Mouse (Mus musculus) heart, embryonic 13.5 days (tissue): ENCODE results near the gene Tbc1d1. TPM values are rescaled to one million over a fixed set of nuclear protein-coding genes. Genes with fewer than 3 reads are reported as not detected.

ENCODE experiments used
- ATAC-seq: fragments of 200-750 bp; cut with Nextera tagmentation; 2 replicates; pipeline ENCODE4 v1.8.0; 2017; ENCODE audit warnings: moderate TSS enrichment; ENCODE audit not compliant: insufficient number of reproducible peaks, low FRiP score, low TSS enrichment; ENCODE audit errors: extremely low read depth
- H3K27ac ChIP-seq: fragments of 300-500 bp; sonication (generic); replicated peaks from 2 replicates; pipeline ENCODE4 v1.5.1; 2015; ENCODE audit warnings: moderate library complexity, mild to moderate bottlenecking, inconsistent platforms
- H3K27me3 ChIP-seq: fragments of 300-500 bp; sonication (generic); replicated peaks from 2 replicates; pipeline ENCODE4 v1.6.1; 2015; ENCODE audit warnings: mild to moderate bottlenecking, inconsistent platforms
- H3K36me3 ChIP-seq: fragments of 300-500 bp; sonication (generic); 2 replicates; pipeline ENCODE4 v1.6.1; 2015; ENCODE audit warnings: mild to moderate bottlenecking, inconsistent platforms
- H3K4me1 ChIP-seq: fragments of 300-500 bp; sonication (generic); 2 replicates; pipeline ENCODE4 v1.6.1; 2015; ENCODE audit warnings: inconsistent platforms
- H3K4me2 ChIP-seq: fragments of 300-500 bp; sonication (generic); 2 replicates; pipeline ENCODE4 v1.6.1; 2015; ENCODE audit warnings: inconsistent platforms, mild to moderate bottlenecking, moderate library complexity
- H3K4me3 ChIP-seq: fragments of 300-500 bp; sonication (generic); 2 replicates; pipeline ENCODE4 v1.5.1; 2015; ENCODE audit warnings: moderate library complexity, mild to moderate bottlenecking, inconsistent platforms
- H3K9ac ChIP-seq: fragments of 300-500 bp; sonication (generic); 2 replicates; pipeline ENCODE4 v1.6.1; 2015; ENCODE audit warnings: inconsistent platforms, mild to moderate bottlenecking, moderate library complexity
- H3K9me3 ChIP-seq: fragments of 300-500 bp; sonication (generic); 2 replicates; pipeline ENCODE4 v1.6.1; 2016; ENCODE audit warnings: inconsistent platforms
- WGBS: fragments of 180-500 bp; shearing (Covaris S2); methylation state at CpG from one replicate; pipeline ENCODE4 v1.1.7; 2015; ENCODE audit warnings: mixed read lengths; 5-methylcytosine and 5-hydroxymethylcytosine counted together
- polyA plus RNA-seq: library from polyadenylated mRNA; unstranded; fragments of >200 nt; fragmentation: Nextera tagmentation; extraction: Ambion mirVana; gene quantifications from 2 replicates; pipeline ENCODE4 v1.2.1, GENCODE M21; 2015

Tbc1d1 gene
- polyA plus RNA-seq, 1 experiment from 2014 or later, result 25.4 TPM

- H3K9me3 ChIP-seq, result no peaks in the 10 kb centered on the region
- 27% methylated on average over 13 of the region's 13 CpGs for WGBS
- H3K9ac ChIP-seq, result peak overlapping the region; percentile 62; the same call in 1 of the 2 replicates
- H3K4me3 ChIP-seq, result no peak overlapping the region
- peak overlapping the region; percentile 16; the same call in 1 of the 2 replicates for H3K4me2 ChIP-seq
- ATAC-seq, result no peak
- H3K36me3 ChIP-seq, result no peaks in the 10 kb centered on the region
- H3K4me1 ChIP-seq, result peaks cover 94% of the 10 kb centered on the region
- peak overlapping the region; percentile 79 for H3K27ac ChIP-seq
- H3K27me3 ChIP-seq, result no peaks in the 10 kb centered on the region
Measured at GRCm38 (mm10) chr5:64240941-64241682, 85.0 kb downstream of the Tbc1d1 start.

GRCm38 (mm10) chr5:64241867-64242266 lies 85.8 kb downstream of the Tbc1d1 start:
- 75% methylated on average over 8 of the region's 8 CpGs for WGBS
- Histone ChIP-seq H3K4me2 (no peak overlapping the region), H3K9ac (no peak overlapping the region), H3K4me3 (no peak overlapping the region), H3K4me1 (peaks cover 88% of the 10 kb centered on the region), H3K27ac (peak overlapping the region; percentile 87; the same call in 1 of the 2 replicates), H3K27me3 (no peaks in the 10 kb centered on the region), H3K36me3 (no peaks in the 10 kb centered on the region), H3K9me3 (no peaks in the 10 kb centered on the region)
- ATAC-seq, result no peak

GRCm38 (mm10) chr5:64242795-64243455 lies 86.8 kb downstream of the Tbc1d1 start:
- ATAC-seq, result no peak
- H3K9me3 ChIP-seq, result no peaks in the 10 kb centered on the region
- no peak overlapping the region for H3K9ac ChIP-seq
- H3K27ac ChIP-seq, result peak overlapping the region; percentile 87
- peaks cover 77% of the 10 kb centered on the region for H3K4me1 ChIP-seq
- no peaks in the 10 kb centered on the region for H3K36me3 ChIP-seq
- H3K4me3 ChIP-seq, result no peak overlapping the region
- WGBS, result 30% methylated on average over 9 of the region's 9 CpGs
- H3K4me2 ChIP-seq, result peak overlapping the region; percentile 37; the same call in 1 of the 2 replicates
- no peaks in the 10 kb centered on the region for H3K27me3 ChIP-seq

- peak overlapping the region; percentile 44; the same call in 1 of the 2 replicates for H3K9ac ChIP-seq
- no peak overlapping the region for H3K4me3 ChIP-seq
- no peaks in the 10 kb centered on the region for H3K36me3 ChIP-seq
- peak overlapping the region; percentile 37 for H3K4me2 ChIP-seq
- ATAC-seq, result no peak
- H3K9me3 ChIP-seq, result no peaks in the 10 kb centered on the region
- peaks cover 70% of the 10 kb centered on the region for H3K4me1 ChIP-seq
- no peaks in the 10 kb centered on the region for H3K27me3 ChIP-seq
- whole genome bisulfite sequencing, result 21% methylated on average over 6 of the region's 6 CpGs
- H3K27ac ChIP-seq, result peak overlapping the region; percentile 87
Measured at GRCm38 (mm10) chr5:64243666-64244065, 87.6 kb downstream of the Tbc1d1 start.

- Histone ChIP-seq H3K4me3 (no peak overlapping the region), H3K4me2 (peak overlapping the region; percentile 37), H3K36me3 (no peaks in the 10 kb centered on the region), H3K9me3 (no peaks in the 10 kb centered on the region), H3K4me1 (peaks cover 64% of the 10 kb centered on the region), H3K27me3 (no peaks in the 10 kb centered on the region), H3K9ac (peak overlapping the region; percentile 44; the same call in 1 of the 2 replicates), H3K27ac (peak overlapping the region; percentile 87)
- peak; percentile 49; the same call in 1 of the 2 replicates for ATAC-seq
- WGBS, result 1% methylated on average over 3 of the region's 3 CpGs
Measured at GRCm38 (mm10) chr5:64244283-64244682, 88.2 kb downstream of the Tbc1d1 start.

GRCm38 (mm10) chr5:64244745-64245144 lies 88.6 kb downstream of the Tbc1d1 start:
- WGBS, result 34% methylated on average over 5 of the region's 5 CpGs
- no peaks in the 10 kb centered on the region for H3K36me3 ChIP-seq
- H3K4me2 ChIP-seq, result peak overlapping the region; percentile 37; the same call in 1 of the 2 replicates
- peaks cover 59% of the 10 kb centered on the region for H3K4me1 ChIP-seq
- no peak for ATAC-seq
- peak overlapping the region; percentile 54 for H3K9ac ChIP-seq
- no peaks in the 10 kb centered on the region for H3K27me3 ChIP-seq
- no peak overlapping the region for H3K4me3 ChIP-seq
- H3K9me3 ChIP-seq, result no peaks in the 10 kb centered on the region
- H3K27ac ChIP-seq, result peak overlapping the region; percentile 87

GRCm38 (mm10) chr5:64251435-64251834 lies 95.3 kb downstream of the Tbc1d1 start:
- Histone ChIP-seq H3K27ac (peak overlapping the region; percentile 21; the same call in 1 of the 2 replicates), H3K27me3 (no peaks in the 10 kb centered on the region), H3K36me3 (no peaks in the 10 kb centered on the region), H3K9ac (peak overlapping the region; percentile 44; the same call in 1 of the 2 replicates), H3K4me2 (no peak overlapping the region), H3K4me3 (no peak overlapping the region), H3K4me1 (peaks cover 28% of the 10 kb centered on the region), H3K9me3 (no peaks in the 10 kb centered on the region)
- no peak for ATAC-seq
- WGBS, result 26% methylated on average over 5 of the region's 5 CpGs

GRCm38 (mm10) chr5:64254278-64254677 lies 98.2 kb downstream of the Tbc1d1 start:
- Histone ChIP-seq H3K9me3 (no peaks in the 10 kb centered on the region), H3K4me2 (no peak overlapping the region), H3K9ac (no peak overlapping the region), H3K4me3 (no peak overlapping the region), H3K27me3 (no peaks in the 10 kb centered on the region), H3K4me1 (peaks cover 28% of the 10 kb centered on the region), H3K27ac (no peak overlapping the region), H3K36me3 (peaks cover 20% of the 10 kb centered on the region)
- no peak for ATAC-seq
- 40% methylated on average over 3 of the region's 3 CpGs for WGBS

- H3K27ac ChIP-seq, result no peak overlapping the region
- H3K9me3 ChIP-seq, result no peaks in the 10 kb centered on the region
- no peak overlapping the region for H3K4me3 ChIP-seq
- ATAC-seq, result no peak
- 51% methylated on average over 6 of the region's 6 CpGs for WGBS
- H3K4me2 ChIP-seq, result no peak overlapping the region
- peaks cover 28% of the 10 kb centered on the region for H3K4me1 ChIP-seq
- H3K36me3 ChIP-seq, result peaks cover 20% of the 10 kb centered on the region
- no peak overlapping the region for H3K9ac ChIP-seq
- no peaks in the 10 kb centered on the region for H3K27me3 ChIP-seq
Measured at GRCm38 (mm10) chr5:64254988-64255387, 98.9 kb downstream of the Tbc1d1 start.

- Histone ChIP-seq H3K27ac (no peak overlapping the region), H3K9ac (no peak overlapping the region), H3K27me3 (no peaks in the 10 kb centered on the region), H3K4me2 (no peak overlapping the region), H3K4me1 (peaks cover 10% of the 10 kb centered on the region), H3K36me3 (peaks cover 21% of the 10 kb centered on the region), H3K4me3 (no peak overlapping the region), H3K9me3 (no peaks in the 10 kb centered on the region)
- WGBS, result 84% methylated on average over 11 of the region's 11 CpGs
- ATAC-seq, result no peak
Measured at GRCm38 (mm10) chr5:64263348-64263747, 107.2 kb downstream of the Tbc1d1 start.

DNA sequence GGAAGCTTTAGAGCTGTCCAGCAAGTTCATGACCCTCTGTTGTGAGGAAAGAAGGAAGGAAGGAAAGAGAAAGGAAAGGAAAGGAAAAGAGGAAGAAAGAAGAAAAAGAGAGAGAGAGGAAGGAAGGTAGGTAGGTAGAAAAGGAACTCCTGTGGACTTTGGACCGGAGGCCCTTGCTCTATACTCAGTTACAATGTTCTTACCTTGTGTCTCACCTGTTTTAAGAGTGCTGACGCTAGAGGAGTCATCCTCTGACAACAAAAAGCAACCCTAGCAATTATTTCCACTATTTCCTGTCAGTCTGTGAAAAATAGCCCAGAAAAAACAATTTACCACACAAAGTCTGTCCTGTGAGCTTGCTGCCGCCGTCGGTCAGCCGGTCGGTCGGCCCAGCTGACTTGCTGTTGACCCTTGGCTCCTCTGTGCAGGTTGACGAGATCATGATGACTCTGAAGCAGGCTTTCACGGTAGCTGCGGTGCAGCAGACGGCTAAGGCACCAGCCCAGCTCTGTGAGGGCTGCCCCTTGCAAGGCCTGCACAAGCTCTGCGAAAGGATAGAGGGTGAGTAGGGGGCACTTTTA lies 107.9 kb downstream of the Tbc1d1 start:
- H3K36me3 ChIP-seq, result peaks cover 16% of the 10 kb centered on the region; the same call in 1 of the 2 replicates
- no peak for ATAC-seq
- H3K27ac ChIP-seq, result no peak overlapping the region
- H3K9me3 ChIP-seq, result no peaks in the 10 kb centered on the region
- H3K4me1 ChIP-seq, result peaks cover 10% of the 10 kb centered on the region
- H3K4me3 ChIP-seq, result no peak overlapping the region
- 66% methylated on average over 13 of the region's 13 CpGs for WGBS
- H3K9ac ChIP-seq, result no peak overlapping the region
- no peak overlapping the region for H3K4me2 ChIP-seq
- H3K27me3 ChIP-seq, result no peaks in the 10 kb centered on the region
